Mouse (Mus musculus) MEL (cell line): Measurements from ENCODE around the gene Ino80d.

Experiments used
- NELFE ChIP-seq: IDR thresholded peaks from 2 replicates; pipeline ENCODE4 v1.6.1; 2011; ENCODE audit warnings: low read depth, low read length, improper control_type of control experiment
- POLR2A ChIP-seq, 2 experiments: IDR thresholded peaks; 2 replicates each; pipeline ENCODE4 v1.6.1; 2011 to 2012; ENCODE audit warnings: low read length in 2 of 2, mild to moderate bottlenecking in 2 of 2, control low read depth in 1 of 2, improper control_type of control experiment in 1 of 2, low read depth in 1 of 2, moderate library complexity in 1 of 2; ENCODE audit not compliant: control insufficient read depth in 1 of 2, insufficient read depth in 1 of 2, poor library complexity in 1 of 2
- ZMIZ1 ChIP-seq: IDR thresholded peaks from 2 replicates; pipeline ENCODE4 v1.6.1; 2012; ENCODE audit warnings: low read depth, mild to moderate bottlenecking, inconsistent platforms, low read length, improper control_type of control experiment, moderate library complexity

DNA sequence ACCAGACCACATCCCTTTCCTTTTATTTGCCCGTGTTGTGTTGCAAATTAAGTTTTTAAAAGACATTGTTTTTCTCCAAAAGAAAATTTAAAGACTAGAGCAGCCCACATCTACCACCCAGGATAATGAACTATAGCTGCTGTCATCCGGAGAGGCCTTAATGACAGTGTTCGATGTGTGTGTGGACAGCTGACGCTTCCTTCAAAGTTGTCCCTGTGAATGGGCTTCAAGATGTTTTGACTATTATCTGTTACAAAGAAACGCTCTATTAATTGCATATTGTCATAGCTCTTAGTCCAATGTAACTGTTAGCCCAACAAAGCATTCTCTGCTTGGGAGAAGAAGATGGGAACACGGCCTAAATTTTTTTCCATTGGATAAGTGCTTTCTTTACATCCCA, 200.0 kb downstream of the Ino80d start:
- TF ChIP-seq ZMIZ1, result no peak
- TF ChIP-seq NELFE, result no peak
- no peak for TF ChIP-seq POLR2A (IDR thresholded peaks at IDR 0.05; ENCODE audit: control insufficient read depth in 1 of 2, insufficient read depth in 1 of 2, low read depth in 1 of 2, low read length in 2 of 2, poor library complexity in 1 of 2)
